Mouse (Mus musculus) heart, embryonic 10.5 days (tissue): ENCODE data around the gene Pex10. TPM values are rescaled to one million over a fixed set of nuclear protein-coding genes. Genes with fewer than 3 reads are reported as not detected.

ENCODE experiments used
- DNase-seq: peaks from one replicate; pipeline ENCODE4 v3.0.0-alpha.2; 2017; ENCODE audit warnings: low spot score
- H3K27ac ChIP-seq: fragments of 300-500 bp; sonication (generic); 2 replicates; pipeline ENCODE4 v1.5.1; 2016; ENCODE audit warnings: mild to moderate bottlenecking
- H3K27me3 ChIP-seq: fragments of 300-500 bp; sonication (generic); 2 replicates; pipeline ENCODE4 v1.6.1; 2016; ENCODE audit warnings: mild to moderate bottlenecking; ENCODE audit not compliant: poor library complexity, insufficient read depth, severe bottlenecking
- H3K36me3 ChIP-seq: fragments of 300-500 bp; sonication (generic); 2 replicates; pipeline ENCODE4 v1.6.1; 2016; ENCODE audit warnings: mild to moderate bottlenecking, moderate library complexity
- H3K4me1 ChIP-seq: fragments of 300-500 bp; sonication (generic); 2 replicates; pipeline ENCODE4 v1.6.1; 2016; ENCODE audit warnings: mild to moderate bottlenecking
- H3K4me3 ChIP-seq: fragments of 300-500 bp; sonication (generic); 2 replicates; pipeline ENCODE4 v1.5.1; 2016; ENCODE audit warnings: mild to moderate bottlenecking, moderate library complexity
- H3K9me3 ChIP-seq: fragments of 300-500 bp; sonication (generic); 2 replicates; pipeline ENCODE4 v1.6.1; 2016; ENCODE audit warnings: mild to moderate bottlenecking, moderate library complexity
- WGBS: fragments of 180-500 bp; shearing (Covaris S2); methylation state at CpG from one replicate; pipeline ENCODE4 v1.1.7; 2016; 5-methylcytosine and 5-hydroxymethylcytosine counted together
- polyA plus RNA-seq: library from polyadenylated mRNA; unstranded; fragments of >200 nt; fragmentation: Nextera tagmentation; extraction: Ambion mirVana; gene quantifications from 2 replicates; pipeline ENCODE4 v1.2.1, GENCODE M21; 2016

Gene Pex10
- polyA plus RNA-seq, 1 experiment from 2014 or later: 17.3 TPM

GRCm38 (mm10) chr4:155107886-155108285 is 41.1 kb downstream of the Pex10 start:
- Histone ChIP-seq H3K36me3 (no peaks in the 10 kb centered on the region), H3K4me1 (0 out of 2 replicates have a peak, but pooled peaks cover 7% of the 10 kb centered on the region), H3K9me3 (no peaks in the 10 kb centered on the region), H3K27me3 (0 out of 2 replicates have a peak, but pooled peaks cover 4% of the 10 kb centered on the region), H3K27ac (no peak overlapping the region), H3K4me3 (no peak overlapping the region)
- WGBS: 95% methylated on average over 4 of the region's 4 CpGs
- no peak for DNase-seq

DNA sequence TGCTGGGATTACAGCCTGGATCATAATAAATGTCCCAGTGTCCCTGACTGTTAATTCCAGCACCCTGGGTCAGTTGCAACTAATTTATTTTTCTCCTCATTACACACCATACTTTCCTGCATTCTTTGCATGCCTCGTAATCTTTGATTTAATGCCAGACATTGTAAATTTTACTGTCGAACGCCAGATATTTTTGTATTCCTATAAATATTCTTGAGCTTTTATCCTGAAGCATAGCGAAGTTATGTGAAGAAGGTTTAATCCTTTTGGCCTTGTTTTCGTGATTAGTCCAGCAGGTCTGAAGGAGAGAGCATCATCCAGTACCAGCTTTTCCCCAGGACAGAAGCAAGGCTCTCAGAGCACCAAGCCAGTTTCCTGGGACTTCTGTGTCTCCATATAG is 42.7 kb downstream of the Pex10 start:
- 80% methylated on average over 5 of the region's 5 CpGs for WGBS
- H3K4me1 ChIP-seq: 0 out of 2 replicates have a peak, but pooled peaks cover 9% of the 10 kb centered on the region
- H3K27me3 ChIP-seq: 0 out of 2 replicates have a peak, but pooled peaks cover 4% of the 10 kb centered on the region
- no peaks in the 10 kb centered on the region for H3K9me3 ChIP-seq
- no peak for DNase-seq
- no peak overlapping the region for H3K4me3 ChIP-seq
- H3K27ac ChIP-seq: no peak overlapping the region
- H3K36me3 ChIP-seq: no peaks in the 10 kb centered on the region

GRCm38 (mm10) chr4:155113766-155114410 is 47.1 kb downstream of the Pex10 start:
- WGBS: 71% methylated on average over 8 of the region's 8 CpGs
- H3K27ac ChIP-seq: no peak overlapping the region

GRCm38 (mm10) chr4:155116607-155117006 is 49.8 kb downstream of the Pex10 start:
- no peak for DNase-seq
- no peaks in the 10 kb centered on the region; the same call in 1 of the 2 replicates for H3K27me3 ChIP-seq
- peaks cover 3% of the 10 kb centered on the region; the same call in 1 of the 2 replicates for H3K9me3 ChIP-seq
- WGBS: 79% methylated on average over 4 of the region's 4 CpGs
- 0 out of 2 replicates have a peak, but pooled peaks cover 2% of the 10 kb centered on the region for H3K36me3 ChIP-seq
- no peak overlapping the region for H3K4me3 ChIP-seq
- H3K4me1 ChIP-seq: peaks cover 41% of the 10 kb centered on the region
- H3K27ac ChIP-seq: 0 out of 2 replicates have a peak overlapping the region, but pooled peaks have one; percentile 12

More at GRCm38 (mm10) chr4:155113766-155114410, 47.1 kb downstream of the Pex10 start:
- Histone ChIP-seq H3K36me3 (0 out of 2 replicates have a peak, but pooled peaks cover 2% of the 10 kb centered on the region), H3K27me3 (peaks cover 4% of the 10 kb centered on the region; the same call in 1 of the 2 replicates), H3K9me3 (peaks cover 3% of the 10 kb centered on the region; the same call in 1 of the 2 replicates), H3K4me1 (peaks cover 31% of the 10 kb centered on the region; the same call in 1 of the 2 replicates), H3K4me3 (no peak overlapping the region)
- no peak for DNase-seq

GRCm38 (mm10) chr4:155117396-155117978 is 50.7 kb downstream of the Pex10 start:
- no peak overlapping the region for H3K4me3 ChIP-seq
- H3K27ac ChIP-seq: 0 out of 2 replicates have a peak overlapping the region, but pooled peaks have one; percentile 49
- H3K27me3 ChIP-seq: no peaks in the 10 kb centered on the region; the same call in 1 of the 2 replicates
- 0 out of 2 replicates have a peak, but pooled peaks cover 2% of the 10 kb centered on the region for H3K36me3 ChIP-seq
- DNase-seq: peak; percentile 91
- H3K9me3 ChIP-seq: peaks cover 3% of the 10 kb centered on the region; the same call in 1 of the 2 replicates
- WGBS: 86% methylated on average over 6 of the region's 6 CpGs
- peaks cover 50% of the 10 kb centered on the region for H3K4me1 ChIP-seq

GRCm38 (mm10) chr4:155118278-155118677 is 51.5 kb downstream of the Pex10 start:
- Histone ChIP-seq H3K9me3 (peaks cover 3% of the 10 kb centered on the region; the same call in 1 of the 2 replicates), H3K4me1 (peaks cover 58% of the 10 kb centered on the region), H3K27ac (no peak overlapping the region), H3K4me3 (no peak overlapping the region), H3K27me3 (no peaks in the 10 kb centered on the region; the same call in 1 of the 2 replicates), H3K36me3 (0 out of 2 replicates have a peak, but pooled peaks cover 2% of the 10 kb centered on the region)
- 93% methylated on average over 10 of the region's 10 CpGs for whole genome bisulfite sequencing
- no peak for DNase-seq

DNA sequence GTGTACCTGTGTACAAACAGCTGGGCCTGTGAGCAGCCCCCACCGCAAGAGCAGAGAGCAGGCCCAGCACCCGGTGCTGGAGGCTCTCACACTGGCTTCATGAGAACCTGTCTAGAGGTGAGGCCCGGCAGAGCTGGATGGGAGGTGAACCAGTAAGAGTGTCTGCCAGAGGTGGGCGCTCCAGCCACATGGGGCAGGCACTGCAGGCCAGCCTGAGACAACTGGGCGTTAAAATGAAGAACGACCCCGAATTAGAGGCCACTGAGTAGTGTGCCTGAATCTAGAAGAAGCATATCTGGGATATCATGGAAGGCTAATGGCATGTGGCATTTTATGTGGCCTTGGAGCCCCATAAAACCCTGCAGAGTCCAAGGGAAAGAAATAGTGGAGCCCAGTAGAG is 53.2 kb downstream of the Pex10 start:
- H3K9me3 ChIP-seq: peaks cover 3% of the 10 kb centered on the region; the same call in 1 of the 2 replicates
- H3K4me3 ChIP-seq: no peak overlapping the region
- no peak for DNase-seq
- no peaks in the 10 kb centered on the region for H3K27me3 ChIP-seq
- H3K4me1 ChIP-seq: peaks cover 71% of the 10 kb centered on the region
- 0 out of 2 replicates have a peak, but pooled peaks cover 2% of the 10 kb centered on the region for H3K36me3 ChIP-seq
- H3K27ac ChIP-seq: no peak overlapping the region
- 84% methylated on average over 7 of the region's 7 CpGs for WGBS

DNA sequence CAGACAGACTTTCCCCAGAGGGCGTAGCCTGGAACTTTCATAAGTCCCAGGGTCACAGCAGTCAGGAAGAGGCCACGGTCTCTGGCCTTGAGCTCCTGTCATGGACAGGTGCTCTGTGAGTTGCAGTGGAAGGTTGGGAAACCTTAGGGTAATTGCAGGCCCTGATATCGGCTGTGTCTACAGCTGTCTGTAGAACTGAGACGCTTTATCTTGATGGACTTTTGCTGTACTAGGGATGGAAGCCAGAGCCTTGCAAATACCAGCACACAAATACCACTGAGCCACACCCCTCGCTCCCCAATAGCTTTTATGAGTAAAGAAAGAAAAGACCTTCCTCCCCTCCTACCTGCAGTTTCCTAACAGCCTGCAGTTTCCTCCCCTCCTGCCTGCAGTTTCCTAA is 53.8 kb downstream of the Pex10 start:
- WGBS: 50% methylated on average over 5 of the region's 5 CpGs
- Histone ChIP-seq H3K9me3 (peaks cover 3% of the 10 kb centered on the region; the same call in 1 of the 2 replicates), H3K4me1 (peaks cover 75% of the 10 kb centered on the region), H3K4me3 (no peak overlapping the region), H3K27me3 (no peaks in the 10 kb centered on the region), H3K27ac (0 out of 2 replicates have a peak overlapping the region, but pooled peaks have one; percentile 23), H3K36me3 (0 out of 2 replicates have a peak, but pooled peaks cover 2% of the 10 kb centered on the region)
- no peak for DNase-seq

DNA sequence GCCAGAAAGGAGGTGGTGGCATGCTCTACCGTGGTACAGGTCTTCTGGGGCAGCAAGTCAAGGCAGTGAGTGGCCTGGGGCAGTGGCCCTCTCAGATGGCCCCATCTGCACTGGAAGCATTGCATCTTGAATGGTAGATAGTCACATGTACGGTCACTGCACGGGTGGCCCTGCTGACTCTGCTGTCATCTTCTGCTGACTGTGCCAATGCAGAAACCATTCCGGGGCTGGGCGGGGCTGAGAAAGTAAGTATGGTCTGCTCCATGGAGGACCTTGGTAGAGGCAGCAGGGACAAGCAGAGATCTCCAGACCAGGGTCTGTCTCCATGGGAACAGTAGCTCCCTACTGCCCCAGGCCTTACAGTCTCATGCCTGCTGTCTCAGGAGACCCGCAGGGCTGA is 54.4 kb downstream of the Pex10 start:
- Histone ChIP-seq H3K36me3 (0 out of 2 replicates have a peak, but pooled peaks cover 2% of the 10 kb centered on the region), H3K27me3 (no peaks in the 10 kb centered on the region), H3K4me3 (no peak overlapping the region), H3K4me1 (peaks cover 76% of the 10 kb centered on the region), H3K27ac (0 out of 2 replicates have a peak overlapping the region, but pooled peaks have one; percentile 23), H3K9me3 (peaks cover 3% of the 10 kb centered on the region; the same call in 1 of the 2 replicates)
- no peak for DNase-seq
- 86% methylated on average over 6 of the region's 6 CpGs for WGBS

Other genes with a start within 250 kb of the Pex10 start
- 0.39 and 0.44 TPM in 2 replicates for gene Ttc34, start 229.6 kb upstream of the Pex10 start, polyA plus RNA-seq
- 0.12 and 0.62 TPM in 2 replicates for gene Mmel1, start 197.4 kb upstream of the Pex10 start, polyA plus RNA-seq
- gene Fam213b, start 167.9 kb upstream of the Pex10 start, polyA plus RNA-seq: 24.6 and 32.3 TPM in 2 replicates
- gene Tnfrsf14, start 138.5 kb upstream of the Pex10 start, polyA plus RNA-seq: 1.6 and 2.6 TPM in 2 replicates
- gene Hes5, start 106.1 kb upstream of the Pex10 start, polyA plus RNA-seq: 0.15 and 0.26 TPM in 2 replicates
- 45.3 and 49.2 TPM in 2 replicates for gene Pank4, start 102.9 kb upstream of the Pex10 start, polyA plus RNA-seq
- gene Plch2, start 10.2 kb upstream of the Pex10 start, polyA plus RNA-seq: 0.41 and 0.57 TPM in 2 replicates
- 144 and 165 TPM in 2 replicates for gene Rer1, start 19.4 kb downstream of the Pex10 start, polyA plus RNA-seq
- gene Morn1, start 19.6 kb downstream of the Pex10 start, polyA plus RNA-seq: 3.6 and 4.6 TPM in 2 replicates
- 7.5 and 11.3 TPM in 2 replicates for gene Ski, start 155.6 kb downstream of the Pex10 start, polyA plus RNA-seq
- 77.0 and 87.4 TPM in 2 replicates for gene Faap20, start 182.8 kb downstream of the Pex10 start, polyA plus RNA-seq